Mouse (Mus musculus) heart, postnatal 25 days (tissue): ENCODE data around the gene Gtf2h3. TPM values are rescaled to one million over a fixed set of nuclear protein-coding genes. Genes with fewer than 3 reads are reported as not detected.
A peak's percentile ranks its signal among the peaks of the same experiment; 100 is the strongest.
"Not testable (repeated sequence)": the region's sequence is repeated elsewhere in the genome, so short reads cannot be mapped to it uniquely, and the experiment has no call there.

Experiments used
- DNase-seq: peaks from one replicate; pipeline ENCODE4 v3.0.0; 2022; ENCODE audit warnings: low spot score
- intact Hi-C: fragments of 180-260 bp; cut with DNase I; formaldehyde crosslinking; loops from one replicate; pipeline ENCODE4 v1.15.1; 2025
- total RNA-seq, 2 experiments: library from RNA; stranded (reverse); gene quantifications; 2 replicates each; pipeline ENCODE4 v1.2.3; 2021

The Gtf2h3 gene
- 10 to 100 TPM; 19.8 to 22.6 TPM for total RNA-seq

GRCm38 (mm10) chr5:124578633-124579317 is at the start of gene Gtf2h3, which contains the start of gene Eif2b1:
Gene Gtf2h3, plus strand, starts transcription at chr5:124579140.
Gene Eif2b1, minus strand, starts transcription at chr5:124579131.
- intact Hi-C loops, result loop anchor here (2.0 kb wide), 1 partner anchor 26 kb away; the partner anchor contains the start of gene Ddx55
- peak; percentile 83 for DNase-seq

- intact Hi-C loops, result loop anchor here (2.0 kb wide), 1 partner anchor 30 kb away; no protein-coding TSS in a partner anchor
- DNase-seq, result no peak
These were observed 49.7 kb upstream of the Gtf2h3 start for GRCm38 (mm10) chr5:124529191-124529651.

- DNase-seq, result no peak
- intact Hi-C loops, result loop anchor here (2.0 to 10.0 kb wide), 2 partner anchors 31 to 175 kb away; no protein-coding TSS in a partner anchor
These were observed 49.2 kb upstream of the Gtf2h3 start for GRCm38 (mm10) chr5:124529697-124530096.

GRCm38 (mm10) chr5:124530655-124531582 is 48.0 kb upstream of the Gtf2h3 start, which contains the start of gene Rilpl1:
Gene Rilpl1, minus strand, starts transcription at chr5:124531391.
- intact Hi-C loops, result loop anchor here (10.0 kb wide), 1 partner anchor 176 kb away; no protein-coding TSS in a partner anchor
- DNase-seq, result peak; percentile 82

- intact Hi-C loops, result loop anchor here (10.0 kb wide), 1 partner anchor 177 kb away; no protein-coding TSS in a partner anchor
- DNase-seq, result no peak
These were observed 47.4 kb upstream of the Gtf2h3 start for GRCm38 (mm10) chr5:124531583-124531930.

GRCm38 (mm10) chr5:124532451-124532850 is 46.5 kb upstream of the Gtf2h3 start:
- no peak for DNase-seq
- intact Hi-C loops, result loop anchor here (10.0 kb wide), 1 partner anchor 178 kb away; no protein-coding TSS in a partner anchor

- no peak for DNase-seq
- intact Hi-C loops, result loop anchor here (5.0 to 10.0 kb wide), 2 partner anchors 53 to 180 kb away; partner anchors contain the start of gene Snrnp35
These were observed 43.9 kb upstream of the Gtf2h3 start for GRCm38 (mm10) chr5:124535016-124535415.

- intact Hi-C loops, result loop anchor here (5.0 to 10.0 kb wide), 2 partner anchors 54 to 182 kb away; partner anchors contain the start of gene Snrnp35
- peak; percentile 49 for DNase-seq
These were observed 42.2 kb upstream of the Gtf2h3 start for GRCm38 (mm10) chr5:124536776-124537175.

- intact Hi-C loops, result loop anchor here (2.0 to 10.0 kb wide), 3 partner anchors 57 to 184 kb away; partner anchors contain the start of gene Snrnp35
- DNase-seq, result no peak
These were observed 39.8 kb upstream of the Gtf2h3 start for GRCm38 (mm10) chr5:124538813-124539792.

- intact Hi-C loops, result loop anchor here (2.0 to 10.0 kb wide), 3 partner anchors 58 to 185 kb away; partner anchors contain the start of gene Snrnp35
- no peak for DNase-seq
These were observed 39.0 kb upstream of the Gtf2h3 start for GRCm38 (mm10) chr5:124539905-124540304.

GRCm38 (mm10) chr5:124540383-124540786 is 38.6 kb upstream of the Gtf2h3 start, which contains the start of gene Tmed2:
Gene Tmed2, plus strand, starts transcription at chr5:124540695.
- DNase-seq, result peak; percentile 95
- intact Hi-C loops, result no loop called here

GRCm38 (mm10) chr5:124540905-124541601 is 37.9 kb upstream of the Gtf2h3 start:
- intact Hi-C loops, result no loop called here
- DNase-seq, result peak; percentile 69

- intact Hi-C loops, result no loop called here
- no peak for DNase-seq
These were observed 37.4 kb upstream of the Gtf2h3 start for GRCm38 (mm10) chr5:124541602-124541973.

- intact Hi-C loops, result not testable (repeated sequence)
These were observed 28.2 kb upstream of the Gtf2h3 start for GRCm38 (mm10) chr5:124550737-124551136.

GRCm38 (mm10) chr5:124551349-124552093 is 27.4 kb upstream of the Gtf2h3 start:
- not testable (repeated sequence) for DNase-seq
- intact Hi-C loops, result loop anchor here (2.0 kb wide), 1 partner anchor 27 kb away; the partner anchor contains the start of genes Eif2b1 and Gtf2h3

More at GRCm38 (mm10) chr5:124550737-124551136, 28.2 kb upstream of the Gtf2h3 start:
- not testable (repeated sequence) for DNase-seq

GRCm38 (mm10) chr5:124552094-124552472 is 26.9 kb upstream of the Gtf2h3 start:
- DNase-seq, result no peak
- intact Hi-C loops, result loop anchor here (2.0 kb wide), 1 partner anchor 27 kb away; the partner anchor contains the start of genes Eif2b1 and Gtf2h3
